Mouse (Mus musculus): ENCODE results near the gene Aurkb.

Aurkb gene

GRCm38 (mm10) chr11:69059357-69059974 is 14.0 kb downstream of the Aurkb start, which contains the start of gene Borcs6:
TSS of gene Borcs6 (plus strand) at chr11:69059717.
- peak within 1 kb of the TSS; percentile 99 for H3K4me3 ChIP-seq (replicated peaks; ENCODE audit: low read length)
- H3K27me3 ChIP-seq (ENCODE audit: insufficient read depth, low read length) = peaks cover 15% of the 10 kb centered on the region
- no peaks in the 10 kb centered on the region for H3K36me3 ChIP-seq (ENCODE audit: insufficient read depth, low read length)
- no peaks in the 10 kb centered on the region for H3K9me3 ChIP-seq (ENCODE audit: low read length)
- peaks cover 40% of the 10 kb centered on the region for H3K4me1 ChIP-seq (replicated peaks; ENCODE audit: low read depth, low read length)
- TF ChIP-seq POU5F1 (IDR thresholded peaks at IDR 0.05; ENCODE audit: borderline replicate concordance, low read length) (no peak), CTCF (conservative IDR thresholded peaks at IDR 0.05; ENCODE audit: low read length) (no peak), NANOG (IDR thresholded peaks at IDR 0.05; ENCODE audit: borderline replicate concordance, low read length) (no peak)

GRCm38 (mm10) chr11:69059975-69060411 is 14.5 kb downstream of the Aurkb start:
- H3K4me1 ChIP-seq (replicated peaks; ENCODE audit: low read depth, low read length) = peaks cover 42% of the 10 kb centered on the region
- H3K36me3 ChIP-seq (ENCODE audit: insufficient read depth, low read length) = no peaks in the 10 kb centered on the region
- TF ChIP-seq NANOG (IDR thresholded peaks at IDR 0.05; ENCODE audit: borderline replicate concordance, low read length) = no peak
- TF ChIP-seq POU5F1 (IDR thresholded peaks at IDR 0.05; ENCODE audit: borderline replicate concordance, low read length) = no peak
- TF ChIP-seq CTCF (conservative IDR thresholded peaks at IDR 0.05; ENCODE audit: low read length) = no peak
- H3K27me3 ChIP-seq (ENCODE audit: insufficient read depth, low read length) = peaks cover 15% of the 10 kb centered on the region
- peak overlapping the region; percentile 99 for H3K4me3 ChIP-seq (replicated peaks; ENCODE audit: low read length)
- H3K9me3 ChIP-seq (ENCODE audit: low read length) = no peaks in the 10 kb centered on the region

- H3K27me3 ChIP-seq (ENCODE audit: insufficient read depth, low read length) = peaks cover 15% of the 10 kb centered on the region
- H3K36me3 ChIP-seq (ENCODE audit: insufficient read depth, low read length) = no peaks in the 10 kb centered on the region
- H3K4me1 ChIP-seq (replicated peaks; ENCODE audit: low read depth, low read length) = peaks cover 48% of the 10 kb centered on the region
- peak overlapping the region; percentile 99 for H3K4me3 ChIP-seq (replicated peaks; ENCODE audit: low read length)
- TF ChIP-seq POU5F1 (IDR thresholded peaks at IDR 0.05; ENCODE audit: borderline replicate concordance, low read length) = no peak
- TF ChIP-seq CTCF (conservative IDR thresholded peaks at IDR 0.05; ENCODE audit: low read length) = no peak
- no peak for TF ChIP-seq NANOG (IDR thresholded peaks at IDR 0.05; ENCODE audit: borderline replicate concordance, low read length)
- no peaks in the 10 kb centered on the region for H3K9me3 ChIP-seq (ENCODE audit: low read length)
Measured at GRCm38 (mm10) chr11:69060448-69061254, 15.2 kb downstream of the Aurkb start.

- peaks cover 54% of the 10 kb centered on the region for H3K4me1 ChIP-seq (replicated peaks; ENCODE audit: low read depth, low read length)
- H3K9me3 ChIP-seq (ENCODE audit: low read length) = no peaks in the 10 kb centered on the region
- H3K36me3 ChIP-seq (ENCODE audit: insufficient read depth, low read length) = no peaks in the 10 kb centered on the region
- peaks cover 15% of the 10 kb centered on the region for H3K27me3 ChIP-seq (ENCODE audit: insufficient read depth, low read length)
- H3K4me3 ChIP-seq (replicated peaks; ENCODE audit: low read length) = peak overlapping the region; percentile 99
- TF ChIP-seq CTCF (conservative IDR thresholded peaks at IDR 0.05; ENCODE audit: low read length) = no peak
- TF ChIP-seq NANOG (IDR thresholded peaks at IDR 0.05; ENCODE audit: borderline replicate concordance, low read length) = no peak
- no peak for TF ChIP-seq POU5F1 (IDR thresholded peaks at IDR 0.05; ENCODE audit: borderline replicate concordance, low read length)
Measured at GRCm38 (mm10) chr11:69061255-69061912, 15.9 kb downstream of the Aurkb start.

GRCm38 (mm10) chr11:69062194-69062760 is 16.8 kb downstream of the Aurkb start:
- Histone ChIP-seq H3K4me3 (replicated peaks; ENCODE audit: low read length) (peak overlapping the region; percentile 91), H3K4me1 (replicated peaks; ENCODE audit: low read depth, low read length) (peaks cover 61% of the 10 kb centered on the region), H3K36me3 (ENCODE audit: insufficient read depth, low read length) (no peaks in the 10 kb centered on the region), H3K27me3 (ENCODE audit: insufficient read depth, low read length) (peaks cover 15% of the 10 kb centered on the region), H3K9me3 (ENCODE audit: low read length) (no peaks in the 10 kb centered on the region)
- TF ChIP-seq CTCF (conservative IDR thresholded peaks at IDR 0.05; ENCODE audit: low read length) (no peak), POU5F1 (IDR thresholded peaks at IDR 0.05; ENCODE audit: borderline replicate concordance, low read length) (no peak), NANOG (IDR thresholded peaks at IDR 0.05; ENCODE audit: borderline replicate concordance, low read length) (no peak)

GRCm38 (mm10) chr11:69062761-69063224 is 17.3 kb downstream of the Aurkb start:
- TF ChIP-seq POU5F1 (IDR thresholded peaks at IDR 0.05; ENCODE audit: borderline replicate concordance, low read length) = no peak
- 0 out of 2 replicates have a peak, but pooled peaks have one; percentile 5 for TF ChIP-seq NANOG (IDR thresholded peaks at IDR 0.05; ENCODE audit: borderline replicate concordance, low read length)
- Histone ChIP-seq H3K4me1 (replicated peaks; ENCODE audit: low read depth, low read length) (peaks cover 63% of the 10 kb centered on the region), H3K9me3 (ENCODE audit: low read length) (no peaks in the 10 kb centered on the region), H3K36me3 (ENCODE audit: insufficient read depth, low read length) (no peaks in the 10 kb centered on the region), H3K4me3 (replicated peaks; ENCODE audit: low read length) (peak overlapping the region; percentile 91), H3K27me3 (ENCODE audit: insufficient read depth, low read length) (peaks cover 15% of the 10 kb centered on the region)

GRCm38 (mm10) chr11:69063413-69064201 is 18.2 kb downstream of the Aurkb start:
- no peaks in the 10 kb centered on the region for H3K36me3 ChIP-seq (ENCODE audit: insufficient read depth, low read length)
- no peak for TF ChIP-seq NANOG (IDR thresholded peaks at IDR 0.05; ENCODE audit: borderline replicate concordance, low read length)
- H3K27me3 ChIP-seq (ENCODE audit: insufficient read depth, low read length) = peaks cover 15% of the 10 kb centered on the region
- H3K4me3 ChIP-seq (replicated peaks; ENCODE audit: low read length) = peak overlapping the region; percentile 91
- no peaks in the 10 kb centered on the region for H3K9me3 ChIP-seq (ENCODE audit: low read length)
- peaks cover 56% of the 10 kb centered on the region for H3K4me1 ChIP-seq (replicated peaks; ENCODE audit: low read depth, low read length)

Measured in E14TG2a.4 (cell line).